Mouse (Mus musculus) kidney, embryonic 15.5 days (tissue): ENCODE results near the gene Ttll8. TPM values are rescaled to one million over a fixed set of nuclear protein-coding genes. Genes with fewer than 3 reads are reported as not detected.

Source experiments
- ATAC-seq: fragments of 200-750 bp; cut with Nextera tagmentation; replicated peaks from 2 replicates; pipeline ENCODE4 v1.8.0; 2017; ENCODE audit warnings: moderate TSS enrichment; ENCODE audit not compliant: low FRiP score
- H3K27ac ChIP-seq: fragments of 300-500 bp; sonication (generic); 2 replicates; pipeline ENCODE4 v1.5.1; 2015; ENCODE audit warnings: mild to moderate bottlenecking, inconsistent platforms
- H3K27me3 ChIP-seq: fragments of 300-500 bp; sonication (generic); 2 replicates; pipeline ENCODE4 v1.6.1; 2015; ENCODE audit warnings: inconsistent platforms
- H3K36me3 ChIP-seq: fragments of 300-500 bp; sonication (generic); 2 replicates; pipeline ENCODE4 v1.6.1; 2015; ENCODE audit warnings: inconsistent platforms
- H3K4me1 ChIP-seq: fragments of 300-500 bp; sonication (generic); 2 replicates; pipeline ENCODE4 v1.6.1; 2015; ENCODE audit warnings: inconsistent platforms
- H3K4me2 ChIP-seq: fragments of 300-500 bp; sonication (generic); 2 replicates; pipeline ENCODE4 v1.6.1; 2015; ENCODE audit warnings: moderate library complexity, mild to moderate bottlenecking, inconsistent platforms
- H3K4me3 ChIP-seq: fragments of 300-500 bp; sonication (generic); replicated peaks from 2 replicates; pipeline ENCODE4 v1.5.1; 2015; ENCODE audit warnings: mild to moderate bottlenecking, inconsistent platforms
- H3K9ac ChIP-seq: fragments of 300-500 bp; sonication (generic); 2 replicates; pipeline ENCODE4 v1.6.1; 2015; ENCODE audit warnings: mild to moderate bottlenecking, inconsistent platforms
- H3K9me3 ChIP-seq: fragments of 300-500 bp; sonication (generic); replicated peaks from 2 replicates; pipeline ENCODE4 v1.6.1; 2016; ENCODE audit warnings: inconsistent platforms
- WGBS: fragments of 180-500 bp; shearing (Covaris S2); methylation state at CpG from one replicate; pipeline ENCODE4 v1.1.7; 2015; ENCODE audit warnings: mixed read lengths; 5-methylcytosine and 5-hydroxymethylcytosine counted together
- polyA plus RNA-seq: library from polyadenylated mRNA; unstranded; fragments of >200 nt; fragmentation: Nextera tagmentation; extraction: Ambion mirVana; gene quantifications from 2 replicates; pipeline ENCODE4 v1.2.1, GENCODE M21; 2015

The Ttll8 gene
- polyA plus RNA-seq, 1 experiment from 2014 or later = not detected

DNA sequence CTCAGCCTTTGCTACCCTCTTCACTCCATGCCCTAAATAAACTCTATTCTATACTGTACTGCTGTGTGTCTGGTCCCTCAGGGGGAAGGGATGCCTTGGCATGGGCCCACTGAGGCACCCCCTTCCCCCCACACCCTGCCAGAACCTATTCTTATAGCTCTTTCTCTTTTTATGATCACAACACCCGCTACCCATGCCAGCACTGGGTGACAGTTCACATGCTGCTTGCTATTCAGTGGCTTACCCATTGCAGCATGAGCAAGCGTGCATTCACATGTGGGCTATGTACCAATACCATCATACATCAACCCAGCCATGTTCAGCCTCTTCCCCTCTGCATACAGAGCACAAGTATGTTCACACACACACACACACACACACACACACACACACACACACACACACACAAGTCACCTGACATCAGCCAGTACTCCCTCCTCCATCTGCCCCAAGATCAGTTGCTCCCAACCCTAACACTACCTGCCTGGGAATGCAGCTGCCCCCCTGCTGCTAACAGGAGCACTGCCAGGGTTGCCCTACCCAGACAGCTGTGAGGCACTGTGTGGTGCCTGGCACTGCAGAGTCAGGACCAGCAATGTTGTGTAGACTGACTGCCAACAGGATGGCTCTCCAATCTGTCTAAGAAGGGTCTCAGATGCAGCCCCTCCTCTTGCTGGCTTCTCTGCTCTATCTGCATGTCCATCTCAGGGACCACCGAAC is 112.5 kb downstream of the Ttll8 start:
- H3K4me1 ChIP-seq = peaks cover 37% of the 10 kb centered on the region
- 88% methylated on average over 3 of the region's 3 CpGs for WGBS
- H3K27me3 ChIP-seq = no peaks in the 10 kb centered on the region
- no peaks in the 10 kb centered on the region for H3K9me3 ChIP-seq
- no peaks in the 10 kb centered on the region for H3K36me3 ChIP-seq
- H3K4me3 ChIP-seq = no peak overlapping the region
- no peak overlapping the region for H3K4me2 ChIP-seq
- no peak overlapping the region for H3K9ac ChIP-seq
- H3K27ac ChIP-seq = no peak overlapping the region
- no peak for ATAC-seq

DNA sequence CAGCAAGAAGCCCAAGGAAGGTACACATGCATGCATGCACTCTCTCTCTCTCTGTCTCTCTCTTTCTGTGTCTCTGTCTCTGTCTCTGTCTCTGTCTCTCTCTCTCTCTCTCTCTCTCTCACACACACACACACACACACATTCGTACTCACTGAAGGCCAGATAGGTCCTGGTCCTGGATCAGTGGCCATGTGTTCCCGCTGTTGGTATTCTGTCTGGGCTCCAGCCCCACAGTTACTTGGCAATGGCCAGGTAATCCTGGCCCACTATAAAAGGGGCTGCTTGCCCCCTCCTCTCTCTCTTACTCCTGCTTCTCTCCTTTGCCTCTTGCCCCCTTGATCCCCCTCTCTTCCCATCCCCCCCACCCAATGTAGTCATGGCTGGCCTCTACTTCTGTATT is 113.1 kb downstream of the Ttll8 start:
- no peaks in the 10 kb centered on the region for H3K36me3 ChIP-seq
- H3K9me3 ChIP-seq = no peaks in the 10 kb centered on the region
- H3K4me3 ChIP-seq = no peak overlapping the region
- no peak for ATAC-seq
- H3K4me2 ChIP-seq = no peak overlapping the region
- no peaks in the 10 kb centered on the region for H3K27me3 ChIP-seq
- whole genome bisulfite sequencing = 79% methylated on average over 2 of the region's 2 CpGs
- H3K9ac ChIP-seq = no peak overlapping the region
- H3K4me1 ChIP-seq = peaks cover 41% of the 10 kb centered on the region
- H3K27ac ChIP-seq = no peak overlapping the region

Other genes starting within 250 kb of the Ttll8 start
- gene Brd1, start 220.2 kb downstream of the Ttll8 start, polyA plus RNA-seq = 20.4 and 21.1 TPM in 2 replicates
- gene Zbed4, start 202.8 kb downstream of the Ttll8 start, polyA plus RNA-seq = 19.6 and 21.2 TPM in 2 replicates
- gene Alg12, start 135.1 kb downstream of the Ttll8 start, polyA plus RNA-seq = 12.2 and 14.3 TPM in 2 replicates
- gene Creld2, start 134.8 kb downstream of the Ttll8 start, polyA plus RNA-seq = 101 and 104 TPM in 2 replicates
- 50.4 and 54.6 TPM in 2 replicates for gene Pim3, start 92.2 kb downstream of the Ttll8 start, polyA plus RNA-seq
- gene Mlc1, start 24.6 kb upstream of the Ttll8 start, polyA plus RNA-seq = not detected in 2 replicates
- gene Mov10l1, start 28.5 kb upstream of the Ttll8 start, polyA plus RNA-seq = 0.05 and 0.14 TPM in 2 replicates
- 0.05 and 0.12 TPM in 2 replicates for gene Panx2, start 105.3 kb upstream of the Ttll8 start, polyA plus RNA-seq
- gene Trabd, start 120.7 kb upstream of the Ttll8 start, polyA plus RNA-seq = 46.1 and 52.5 TPM in 2 replicates
- 18.0 and 19.9 TPM in 2 replicates for gene Selenoo, start 134.7 kb upstream of the Ttll8 start, polyA plus RNA-seq
- gene Tubgcp6, start 168.7 kb upstream of the Ttll8 start, polyA plus RNA-seq = 13.8 and 16.0 TPM in 2 replicates
- gene Hdac10, start 174.3 kb upstream of the Ttll8 start, polyA plus RNA-seq = 17.8 and 19.3 TPM in 2 replicates
- 14.8 and 16.7 TPM in 2 replicates for gene Mapk12, start 186.3 kb upstream of the Ttll8 start, polyA plus RNA-seq
- 15.4 and 16.5 TPM in 2 replicates for gene Mapk11, start 195.2 kb upstream of the Ttll8 start, polyA plus RNA-seq
- 138 and 160 TPM in 2 replicates for gene Plxnb2, start 226.4 kb upstream of the Ttll8 start, polyA plus RNA-seq
- gene Dennd6b, start 242.1 kb upstream of the Ttll8 start, polyA plus RNA-seq = 17.0 and 19.2 TPM in 2 replicates